Comparison of ENCODE assay signal across 30 mouse cellular contexts in genomic region chr5:32078986-32079385, GRCm38 (mm10). TPM values are rescaled to one million over a fixed set of nuclear protein-coding genes. Genes with fewer than 3 reads are reported as not detected.
A peak's percentile ranks its signal among the peaks of the same experiment; 100 is the strongest.
DNase-seq lines count a peak whose midpoint lies in the region; ATAC-seq and TF ChIP-seq lines count a peak whose summit lies in the region.
"Had no signal": no experiment of that assay in that cellular context is flagged by ENCODE, and none has a peak within 500 bp of the region (broad histone marks: within the 10 kb centered on the region; RNA-seq: fewer than 3 reads in every experiment).

No protein-coding gene starts in this region.

- no peaks in the 10 kb centered on the region for H3K4me1 ChIP-seq in liver, adult 2 months (ENCODE audit: control insufficient read depth, insufficient read depth, low read length)
- peaks cover 24% of the 10 kb centered on the region for H3K4me1 ChIP-seq in embryonic facial prominence, embryonic 12.5 days
- H3K4me1 ChIP-seq in embryonic facial prominence, embryonic 14.5 days (ENCODE audit: control insufficient read depth, insufficient read depth, low read length) = peaks cover 31% of the 10 kb centered on the region
- peaks cover 21% of the 10 kb centered on the region for H3K4me1 ChIP-seq in limb, embryonic 15.5 days
- H3K4me1 ChIP-seq: midbrain, embryonic 13.5 days had no signal

- no peaks in the 10 kb centered on the region for H3K9me3 ChIP-seq in embryonic facial prominence, embryonic 12.5 days
- no peaks in the 10 kb centered on the region for H3K9me3 ChIP-seq in embryonic facial prominence, embryonic 14.5 days (ENCODE audit: control insufficient read depth, low read length)
- no peaks in the 10 kb centered on the region for H3K9me3 ChIP-seq in limb, embryonic 15.5 days
- H3K9me3 ChIP-seq: forebrain, embryonic 12.5 days; heart, embryonic 13.5 days; kidney, embryonic 15.5 days; liver, embryonic 13.5 days; midbrain, embryonic 13.5 days had no signal

- no peak for TF ChIP-seq POLR2A in liver, adult 2 months (IDR thresholded peaks at IDR 0.05; ENCODE audit: extremely low read depth, insufficient read depth, low read length)

- no peak overlapping the region for H3K9ac ChIP-seq in liver, adult 2 months (ENCODE audit: low read depth, low read length)
- H3K9ac ChIP-seq in embryonic facial prominence, embryonic 12.5 days = no peak overlapping the region
- H3K9ac ChIP-seq in embryonic facial prominence, embryonic 14.5 days (ENCODE audit: low read depth, low read length) = no peak overlapping the region
- H3K9ac ChIP-seq in limb, embryonic 15.5 days = no peak overlapping the region
- H3K9ac ChIP-seq: forebrain, embryonic 12.5 days; forebrain, postnatal 0 days; heart, embryonic 13.5 days; hindbrain, embryonic 14.5 days; kidney, embryonic 15.5 days; liver, embryonic 13.5 days; midbrain, embryonic 13.5 days had no signal

- H3K27ac ChIP-seq in liver, adult 2 months (replicated peaks; ENCODE audit: insufficient read depth, low read depth, low read length) = no peak overlapping the region
- H3K27ac ChIP-seq in embryonic facial prominence, embryonic 12.5 days = peak overlapping the region; percentile 17; the same call in 1 of the 2 replicates
- H3K27ac ChIP-seq in embryonic facial prominence, embryonic 14.5 days (replicated peaks; ENCODE audit: low read depth, low read length) = peak overlapping the region; percentile 45
- peak overlapping the region; percentile 64; the same call in 1 of the 2 replicates for H3K27ac ChIP-seq in limb, embryonic 15.5 days
- H3K27ac ChIP-seq in left cerebral cortex, adult 2 months = no peak overlapping the region
- H3K27ac ChIP-seq: forebrain, embryonic 12.5 days; heart, embryonic 13.5 days; hindbrain, embryonic 14.5 days; kidney, embryonic 15.5 days; liver, embryonic 13.5 days; macrophage; midbrain, embryonic 13.5 days had no signal

- H3K4me3 ChIP-seq in liver, adult 2 months (ENCODE audit: insufficient read depth, low read depth, low read length) = no peak overlapping the region
- H3K4me3 ChIP-seq in embryonic facial prominence, embryonic 12.5 days = no peak overlapping the region
- no peak overlapping the region for H3K4me3 ChIP-seq in embryonic facial prominence, embryonic 14.5 days (ENCODE audit: low read depth, low read length)
- no peak overlapping the region for H3K4me3 ChIP-seq in limb, embryonic 15.5 days
- no peak overlapping the region for H3K4me3 ChIP-seq in left cerebral cortex, adult 2 months
- H3K4me3 ChIP-seq: erythroblast, embryonic 14.5 days; forebrain, embryonic 12.5 days; heart, embryonic 13.5 days; kidney, embryonic 15.5 days; liver, embryonic 13.5 days; midbrain, embryonic 13.5 days had no signal

- H3K36me3 ChIP-seq in liver, adult 2 months (ENCODE audit: control insufficient read depth, insufficient read depth, low read length) = no peaks in the 10 kb centered on the region
- H3K36me3 ChIP-seq in embryonic facial prominence, embryonic 12.5 days = no peaks in the 10 kb centered on the region
- no peaks in the 10 kb centered on the region for H3K36me3 ChIP-seq in embryonic facial prominence, embryonic 14.5 days (ENCODE audit: control insufficient read depth, insufficient read depth, low read length)
- no peaks in the 10 kb centered on the region for H3K36me3 ChIP-seq in limb, embryonic 15.5 days
- H3K36me3 ChIP-seq: forebrain, embryonic 12.5 days; heart, embryonic 13.5 days; kidney, embryonic 15.5 days; liver, embryonic 13.5 days; midbrain, embryonic 13.5 days had no signal

- no peak overlapping the region for H3K4me2 ChIP-seq in embryonic facial prominence, embryonic 12.5 days (replicated peaks)
- no peak overlapping the region for H3K4me2 ChIP-seq in embryonic facial prominence, embryonic 14.5 days (ENCODE audit: low read depth, low read length)
- H3K4me2 ChIP-seq in limb, embryonic 15.5 days = no peak overlapping the region
- H3K4me2 ChIP-seq: forebrain, embryonic 12.5 days; heart, embryonic 13.5 days; hindbrain, embryonic 14.5 days; kidney, embryonic 15.5 days; liver, embryonic 13.5 days; midbrain, embryonic 13.5 days had no signal

- H3K79me2 ChIP-seq in liver, adult 2 months (ENCODE audit: control insufficient read depth, insufficient read depth, low read length) = no peaks in the 10 kb centered on the region

- intact Hi-C loops in left cerebral cortex, adult 2 months (cut with DNase I) = no loop called here

- DNase-seq in liver, adult 2 months (ENCODE audit: extremely low read depth, low read depth, low spot score) = peak; percentile 60
- no peak for DNase-seq in liver
- peak; percentile 64 for DNase-seq in embryonic facial prominence, embryonic 14.5 days (ENCODE audit: low spot score)
- DNase-seq in left cerebral cortex, adult 2 months (ENCODE audit: extremely low spot score in 1 of 2, low spot score in 2 of 2) = no peak
- DNase-seq: adrenal gland, adult 2 months; adrenal gland, postnatal 36 days; B cell, adult 2 months; cerebellum, adult 18-20 months; cerebellum, postnatal 10 days; forebrain, postnatal 0 days; gastrocnemius, postnatal 14 days; heart, adult 18-20 months; heart, postnatal 10 days; kidney, adult 18-20 months; kidney, postnatal 25 days; left cerebral cortex, postnatal 4 days; liver, embryonic 13.5 days; lung, adult 2 months; right cerebral cortex, postnatal 14 days had no signal

- no peaks in the 10 kb centered on the region for H3K27me3 ChIP-seq in liver, adult 2 months (ENCODE audit: control insufficient read depth, insufficient read depth, low read length)
- no peaks in the 10 kb centered on the region for H3K27me3 ChIP-seq in embryonic facial prominence, embryonic 12.5 days
- H3K27me3 ChIP-seq in embryonic facial prominence, embryonic 14.5 days (replicated peaks; ENCODE audit: control insufficient read depth, insufficient read depth, low read length) = no peaks in the 10 kb centered on the region
- H3K27me3 ChIP-seq in limb, embryonic 15.5 days = no peaks in the 10 kb centered on the region
- H3K27me3 ChIP-seq: forebrain, embryonic 12.5 days; heart, embryonic 13.5 days; kidney, embryonic 15.5 days; liver, embryonic 13.5 days; midbrain, embryonic 13.5 days had no signal

- ATAC-seq in embryonic facial prominence, embryonic 12.5 days (ENCODE audit: insufficient number of reproducible peaks, insufficient read depth, low FRiP score, low TSS enrichment) = no peak
- ATAC-seq in embryonic facial prominence, embryonic 14.5 days (ENCODE audit: low read depth) = no peak
- no peak for ATAC-seq in limb, embryonic 15.5 days (ENCODE audit: insufficient number of reproducible peaks, low FRiP score, low TSS enrichment, low read depth)
- ATAC-seq: activated CD4-positive, CD25-positive, alpha-beta regulatory T cell, adult 4 months; forebrain, postnatal 0 days; inflammation-experienced regulatory T-cells, adult 6 months; midbrain, embryonic 13.5 days had no signal

- no peak for TF ChIP-seq CTCF in liver, adult 2 months (IDR thresholded peaks at IDR 0.05; ENCODE audit: low read depth, low read length)
- no peak for TF ChIP-seq CTCF in left cerebral cortex, adult 2 months (IDR thresholded peaks at IDR 0.05)

- 53% methylated on average over 4 of the region's 4 CpGs for WGBS in liver, adult 2 months
- WGBS in embryonic facial prominence, embryonic 12.5 days = 43% methylated on average over 4 of the region's 4 CpGs
- WGBS in embryonic facial prominence, embryonic 14.5 days = 35% methylated on average over 4 of the region's 4 CpGs
- 34% methylated on average over 4 of the region's 4 CpGs for WGBS in limb, embryonic 15.5 days

RNA-seq across cellular contexts. Expression of gene Fosl2, which starts 56.6 kb away (rescaled TPM):
- 2.1 and 4.2 TPM in 2 replicates for total RNA-seq in liver, adult 2 months (2014; rRNA removed)
- polyA plus RNA-seq in liver, adult 2 months (2012; rRNA removed) = 2.6 and 4.4 TPM in 2 replicates
- 2.1 and 2.4 TPM in 2 replicates for polyA plus RNA-seq in embryonic facial prominence, embryonic 12.5 days (2016; fragmentation: Nextera tagmentation; extraction: Ambion mirVana)
- polyA plus RNA-seq in embryonic facial prominence, embryonic 14.5 days (2014; fragmentation: Nextera tagmentation; extraction: Ambion mirVana) = 7.7 and 10.8 TPM in 2 replicates
- polyA plus RNA-seq in limb, embryonic 15.5 days (2015; fragmentation: Nextera tagmentation; extraction: Ambion mirVana) = 9.9 and 10.6 TPM in 2 replicates
- total RNA-seq in left cerebral cortex, adult 2 months (2021) = 10 to 100 TPM; 49.1 to 96.8 TPM

Comparison
In these comparisons a context has a peak if more than half of its experiments do, and no peak if none do; other contexts are left out.
1. DNase-seq: peak in liver, adult 2 months (single experiment) and embryonic facial prominence, embryonic 14.5 days (single experiment); none in liver (single experiment) and left cerebral cortex, adult 2 months (0 of 2).
2. H3K27ac ChIP-seq: peak in embryonic facial prominence, embryonic 12.5 days (single experiment), embryonic facial prominence, embryonic 14.5 days (single experiment) and limb, embryonic 15.5 days (single experiment); none in liver, adult 2 months (single experiment) and left cerebral cortex, adult 2 months (single experiment).